Mouse (Mus musculus): ENCODE results near the gene Akap6.

GRCm38 (mm10) chr12:52673361-52673960 lies 25.7 kb upstream of the Akap6 start:
- no peak for TF ChIP-seq CTCF (conservative IDR thresholded peaks at IDR 0.05; ENCODE audit: low read length)
- TF ChIP-seq POU5F1 (IDR thresholded peaks at IDR 0.05; ENCODE audit: borderline replicate concordance, low read length) = no peak
- no peak for TF ChIP-seq NANOG (IDR thresholded peaks at IDR 0.05; ENCODE audit: borderline replicate concordance, low read length)

Data from E14TG2a.4 (cell line).